Mouse (Mus musculus) MN1 (cell line): Measurements from ENCODE around the gene Shisal1.

Experiments
- DNase-seq: peaks from one replicate; pipeline ENCODE4 v3.0.0-alpha.2; 2016; ENCODE audit warnings: low spot score

Shisal1 gene

GRCm38 (mm10) chr15:84372801-84373200 lies 74.1 kb downstream of the Shisal1 start:
- DNase-seq = no peak

GRCm38 (mm10) chr15:84367402-84367801 lies 79.5 kb downstream of the Shisal1 start:
- no peak for DNase-seq

- peak; percentile 62 for DNase-seq
Measured at GRCm38 (mm10) chr15:84366574-84366989, 80.3 kb downstream of the Shisal1 start.

GRCm38 (mm10) chr15:84365675-84366381 lies 81.1 kb downstream of the Shisal1 start:
- DNase-seq = peak; percentile 90

- no peak for DNase-seq
Measured at GRCm38 (mm10) chr15:84364746-84365145, 82.2 kb downstream of the Shisal1 start.

GRCm38 (mm10) chr15:84355081-84355480 lies 91.8 kb downstream of the Shisal1 start:
- no peak for DNase-seq

GRCm38 (mm10) chr15:84351915-84352844 lies 94.7 kb downstream of the Shisal1 start:
- DNase-seq = no peak

GRCm38 (mm10) chr15:84351342-84351741 lies 95.6 kb downstream of the Shisal1 start:
- DNase-seq = no peak

GRCm38 (mm10) chr15:84349915-84350738 lies 96.8 kb downstream of the Shisal1 start:
- no peak for DNase-seq

- DNase-seq = no peak
Measured at GRCm38 (mm10) chr15:84348769-84349168, 98.1 kb downstream of the Shisal1 start.

- DNase-seq = no peak
Measured at GRCm38 (mm10) chr15:84340926-84341325, 106.0 kb downstream of the Shisal1 start.

- DNase-seq = no peak
Measured at GRCm38 (mm10) chr15:84337599-84337998, 109.3 kb downstream of the Shisal1 start.

- DNase-seq = peak; percentile 60
Measured at GRCm38 (mm10) chr15:84336281-84336817, 110.5 kb downstream of the Shisal1 start.

- DNase-seq = no peak
Measured at GRCm38 (mm10) chr15:84331066-84331612, 115.8 kb downstream of the Shisal1 start.

GRCm38 (mm10) chr15:84329940-84330339 lies 117.0 kb downstream of the Shisal1 start:
- no peak for DNase-seq
